Mouse (Mus musculus) spleen, adult 12 weeks (tissue): ENCODE results near the gene Rapgef1.

ENCODE experiments used
- DNase-seq: peaks from one replicate; pipeline ENCODE4 v3.0.0; 2022; ENCODE audit warnings: low spot score

Rapgef1 gene

DNA sequence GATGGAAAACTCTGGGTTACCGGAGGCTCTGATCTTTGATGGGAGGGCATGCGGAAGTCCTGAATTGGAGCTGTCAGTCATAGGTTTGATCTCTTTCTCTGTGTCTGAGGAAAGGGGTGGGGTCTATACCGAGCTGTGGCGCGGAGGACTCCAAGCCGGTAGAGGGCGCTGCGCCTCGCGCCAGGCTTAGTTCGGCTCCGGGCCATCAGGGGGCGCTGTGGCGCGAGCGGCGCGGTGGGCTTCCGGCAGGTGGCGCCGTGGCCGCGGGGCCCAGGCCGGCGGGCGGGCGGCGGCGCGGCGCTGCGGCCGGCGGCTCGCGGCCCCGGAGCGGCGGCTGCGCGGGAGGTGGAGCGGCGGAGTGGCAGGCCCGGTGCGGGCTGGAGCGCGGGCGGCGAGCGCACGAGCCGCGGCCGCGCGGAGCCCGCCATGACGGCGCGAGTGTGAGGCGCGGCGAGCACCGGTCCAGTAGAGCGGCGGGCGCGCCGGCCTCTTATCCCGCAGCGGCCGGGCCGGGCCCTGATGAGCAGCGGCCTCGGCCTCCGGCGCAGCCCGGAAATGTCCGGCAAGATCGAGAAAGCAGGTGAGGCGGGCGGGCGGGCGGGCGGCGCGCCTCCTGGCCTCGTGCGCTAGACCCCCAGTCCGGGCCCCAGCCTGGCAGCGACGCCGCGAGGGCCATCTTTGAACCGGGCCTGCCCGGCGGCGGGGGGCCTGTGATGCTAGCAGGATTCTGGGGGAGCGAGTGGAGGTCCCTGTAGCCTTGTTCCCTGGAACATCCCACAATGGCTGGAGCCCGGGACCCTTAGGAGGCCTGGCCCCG is at the start of gene Rapgef1:
TSS of gene Rapgef1 (plus strand) at position 237 of the 817 bp plus-strand sequence.
- DNase-seq: peak; percentile 91

DNA sequence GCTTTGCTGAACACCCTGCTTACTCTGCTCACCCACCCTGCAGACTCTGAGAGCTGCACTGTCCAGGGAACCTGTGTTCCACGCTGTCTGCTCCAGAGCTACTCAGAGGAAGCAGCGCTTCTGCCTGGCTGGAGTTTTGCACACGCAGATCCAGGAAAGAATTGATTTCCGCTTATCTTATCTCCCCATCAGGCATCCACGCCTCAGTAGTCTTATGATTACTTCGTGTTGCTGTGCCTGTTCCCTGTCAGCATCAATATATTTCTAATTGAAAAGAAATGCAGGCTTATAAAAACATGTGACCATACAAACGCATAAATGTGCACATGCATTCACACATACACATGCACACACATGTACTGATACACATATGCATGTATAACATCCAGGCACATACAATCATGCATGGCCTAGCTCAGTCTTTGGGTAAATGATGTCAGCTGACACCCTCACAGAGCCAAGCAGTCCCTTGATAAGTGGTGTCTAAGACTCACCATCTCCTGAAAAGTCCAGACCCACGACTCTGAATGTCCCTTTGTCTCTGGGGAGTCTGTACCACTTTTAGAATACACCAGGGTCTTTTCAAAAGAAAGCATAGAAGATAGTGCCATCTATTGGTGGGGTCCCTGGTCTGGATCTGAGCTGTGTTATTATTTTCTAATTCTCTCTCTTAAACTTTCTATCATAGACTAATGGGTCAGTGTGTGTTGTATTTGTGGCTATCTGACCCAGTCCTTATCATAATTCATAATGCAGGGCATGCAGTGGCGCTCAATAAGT is 47.4 kb upstream of the Rapgef1 start:
- no peak for DNase-seq

DNA sequence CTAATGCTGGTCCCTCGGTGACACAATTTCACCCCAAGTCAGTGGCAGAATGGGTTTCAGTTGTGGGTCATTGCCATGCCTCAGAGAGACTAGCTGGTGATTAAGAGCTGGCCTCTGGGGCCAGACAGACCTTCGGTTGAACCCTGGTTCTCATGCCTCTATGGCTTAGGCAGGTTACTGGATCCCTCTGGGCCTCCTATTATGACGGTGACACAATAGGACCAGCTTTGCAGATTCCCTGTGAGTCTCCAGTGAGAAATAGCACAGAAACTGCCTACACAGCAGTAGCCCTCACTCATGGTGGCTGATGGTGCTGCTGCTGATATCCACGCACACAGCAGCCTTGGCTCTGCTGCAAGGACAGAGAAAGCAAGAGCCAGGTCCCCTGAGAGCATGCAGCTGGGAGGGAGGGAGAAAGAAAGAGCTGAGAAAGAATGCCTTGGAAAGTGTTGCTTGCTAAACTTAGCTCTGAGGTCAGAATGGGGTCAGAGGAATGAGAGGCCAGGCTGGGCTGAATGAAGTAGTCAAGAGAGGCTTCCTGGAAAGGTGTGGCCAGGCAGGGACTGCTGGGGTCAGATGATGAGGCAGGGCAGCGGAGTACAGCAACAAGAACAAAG is 46.6 kb upstream of the Rapgef1 start:
- no peak for DNase-seq

DNA sequence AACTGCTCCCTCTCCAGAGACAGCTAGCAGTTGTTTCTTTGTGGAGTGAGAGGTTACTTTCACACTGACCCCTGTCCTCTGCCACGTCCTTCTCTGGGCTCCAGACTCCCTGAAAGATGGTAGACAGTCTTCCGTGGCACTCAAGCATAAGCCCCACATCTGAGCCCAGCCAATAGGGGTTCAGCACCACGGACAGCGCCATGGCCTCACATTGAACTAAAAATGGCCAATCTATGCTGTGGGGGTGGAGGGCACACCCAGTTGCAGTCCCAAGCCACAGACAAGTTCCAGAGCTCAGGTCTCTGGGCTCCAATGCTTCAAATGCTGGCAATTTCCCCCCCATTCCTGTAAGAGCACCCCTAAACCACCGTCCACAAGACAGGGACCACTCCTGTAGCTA is 45.9 kb upstream of the Rapgef1 start:
- DNase-seq: no peak

DNA sequence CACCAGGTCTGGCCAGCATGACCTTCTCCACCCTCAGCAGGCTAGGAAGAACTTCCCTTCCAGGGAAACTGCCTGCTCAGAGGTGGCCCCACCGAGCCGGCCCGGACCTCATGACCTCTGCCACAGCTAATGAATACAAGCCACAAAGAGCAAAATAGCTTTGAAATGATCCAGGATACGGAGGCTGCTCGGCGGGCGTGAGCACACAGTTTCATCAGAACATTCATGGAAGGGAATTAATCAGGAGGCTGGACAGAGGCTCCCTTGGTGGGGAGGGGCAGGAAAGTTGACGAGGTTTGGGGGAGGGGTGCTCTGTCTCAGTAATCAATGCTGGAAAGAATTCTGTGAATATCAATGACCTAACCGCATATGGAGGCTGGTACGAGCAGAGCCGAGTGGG is 45.3 kb upstream of the Rapgef1 start:
- DNase-seq: no peak

DNA sequence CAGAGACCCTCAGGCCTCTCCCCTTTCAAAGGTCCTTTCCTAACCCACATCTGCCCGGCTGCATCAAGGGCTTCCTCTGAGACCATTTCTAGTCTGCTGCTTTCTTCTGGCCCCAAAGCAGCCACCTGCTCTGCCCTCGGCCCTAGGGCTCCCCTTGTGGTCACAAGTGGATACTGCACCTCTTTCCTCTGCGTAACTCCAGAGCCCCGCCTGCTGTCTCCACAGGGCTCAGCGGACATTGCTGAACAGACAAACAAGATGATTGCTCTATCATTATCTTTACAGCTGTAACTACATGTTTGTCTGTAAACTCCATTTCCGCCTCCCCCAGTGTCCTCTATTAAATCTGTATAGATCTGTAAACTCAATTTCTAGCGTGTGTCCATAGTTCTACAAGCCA is 37.1 kb upstream of the Rapgef1 start:
- peak; percentile 37 for DNase-seq

DNA sequence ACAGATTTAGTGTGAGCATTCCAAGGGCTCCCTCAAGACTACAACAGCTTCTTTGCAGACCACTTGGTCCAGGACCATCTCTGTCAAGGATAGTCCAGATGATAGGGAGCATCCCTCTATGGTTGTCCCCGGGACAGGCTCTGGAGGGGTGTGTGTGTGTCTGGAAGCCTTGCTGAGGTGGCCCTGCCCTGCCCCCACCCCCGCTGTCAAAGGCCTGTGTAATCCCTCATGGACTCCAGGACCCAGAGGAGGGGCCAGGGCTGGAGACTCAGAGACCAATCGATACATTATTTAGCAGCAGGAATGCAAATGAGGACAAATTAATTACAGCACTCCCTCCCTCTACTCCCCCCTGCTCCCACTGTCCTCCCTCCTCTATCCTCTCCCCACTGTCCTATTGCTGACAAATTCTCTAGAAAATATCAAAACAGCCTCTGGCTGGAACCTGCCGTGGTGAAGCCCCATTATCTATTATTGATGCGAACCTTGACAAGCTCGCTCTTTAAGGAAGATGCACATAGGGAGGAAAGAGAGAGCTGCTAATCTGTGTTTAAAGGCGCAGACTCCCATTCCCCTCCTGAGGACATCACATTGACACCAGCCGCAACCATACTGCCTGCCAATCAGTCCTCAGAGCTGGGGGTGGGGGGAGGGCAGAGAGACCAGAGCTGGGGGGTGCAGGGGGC is 33.4 kb upstream of the Rapgef1 start:
- no peak for DNase-seq

DNA sequence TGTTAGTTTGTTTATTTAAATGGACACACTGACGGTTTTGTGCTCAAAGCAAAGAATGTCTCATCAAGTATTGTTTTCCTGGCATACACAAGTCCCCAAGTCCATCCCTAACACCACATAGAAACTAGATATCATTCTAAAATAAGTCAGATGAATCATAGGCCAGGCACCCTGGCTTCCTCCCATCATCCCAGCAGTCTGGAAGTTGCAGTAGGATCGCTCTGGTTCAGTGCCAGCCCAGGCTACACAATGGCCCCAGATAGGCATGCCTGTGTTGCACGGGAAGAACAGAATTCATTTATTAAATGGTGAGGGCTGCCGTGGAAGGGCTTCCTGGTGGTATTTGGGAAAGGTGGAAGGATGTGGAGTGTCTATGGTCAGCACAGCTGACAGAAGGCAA is 31.5 kb upstream of the Rapgef1 start:
- DNase-seq: no peak

DNA sequence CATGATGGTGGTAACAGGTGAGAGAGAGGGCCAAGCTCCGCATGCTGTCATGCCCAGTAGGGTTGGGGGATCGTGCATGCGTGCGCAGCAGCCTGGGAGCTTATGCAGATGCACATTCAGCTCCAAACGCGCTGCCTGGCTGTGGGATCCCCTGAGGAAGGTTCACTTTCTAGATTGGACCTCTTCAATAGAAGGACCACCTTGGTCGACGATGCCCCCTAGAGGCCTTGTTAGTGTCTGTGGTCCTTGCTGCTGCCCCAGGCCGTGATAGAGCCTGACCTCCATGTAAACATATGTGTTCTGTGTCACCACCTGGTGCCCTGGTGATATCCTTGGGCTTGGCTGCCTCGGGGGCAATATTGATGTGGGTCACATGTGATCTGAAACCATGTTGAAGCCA is 30.3 kb upstream of the Rapgef1 start:
- DNase-seq: no peak

DNA sequence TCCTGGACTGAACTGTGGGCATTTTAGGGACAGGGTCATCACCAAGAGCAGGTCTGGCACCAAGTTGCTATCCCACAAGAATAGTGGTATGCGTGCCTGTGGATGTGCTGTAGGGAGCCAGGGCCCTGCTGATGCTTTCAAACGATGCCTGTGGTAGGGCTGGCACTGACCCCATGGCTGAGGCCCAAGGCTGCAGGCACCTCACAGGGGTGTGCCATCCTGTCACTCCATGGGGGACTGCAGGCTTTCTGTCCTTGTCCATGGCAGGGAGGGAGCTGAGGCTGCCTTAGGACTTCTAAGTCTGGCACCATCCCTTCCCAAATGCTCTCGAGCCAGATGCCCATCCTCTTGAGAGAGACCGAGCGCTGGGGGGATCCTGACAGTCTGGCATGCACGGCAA is 27.9 kb upstream of the Rapgef1 start:
- no peak for DNase-seq

DNA sequence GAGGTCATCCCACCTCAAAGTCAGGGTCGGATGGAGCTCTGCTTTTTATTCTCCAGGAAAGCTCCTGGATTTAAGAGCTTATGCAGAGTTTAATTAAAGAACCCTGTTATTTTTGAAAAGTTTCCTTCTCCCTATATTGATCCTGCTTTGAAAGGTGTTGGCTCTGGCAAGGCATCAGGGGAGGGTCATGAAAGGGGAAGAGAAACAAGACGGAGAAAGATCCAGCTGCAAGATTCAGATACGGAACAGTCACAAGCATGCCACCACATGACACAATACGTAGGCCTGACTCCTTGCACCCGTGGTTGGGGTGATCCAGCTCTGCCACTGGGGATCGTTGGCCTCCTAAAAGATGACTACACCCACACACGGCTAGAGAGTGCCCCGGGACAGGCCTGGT is 27.0 kb upstream of the Rapgef1 start:
- no peak for DNase-seq

DNA sequence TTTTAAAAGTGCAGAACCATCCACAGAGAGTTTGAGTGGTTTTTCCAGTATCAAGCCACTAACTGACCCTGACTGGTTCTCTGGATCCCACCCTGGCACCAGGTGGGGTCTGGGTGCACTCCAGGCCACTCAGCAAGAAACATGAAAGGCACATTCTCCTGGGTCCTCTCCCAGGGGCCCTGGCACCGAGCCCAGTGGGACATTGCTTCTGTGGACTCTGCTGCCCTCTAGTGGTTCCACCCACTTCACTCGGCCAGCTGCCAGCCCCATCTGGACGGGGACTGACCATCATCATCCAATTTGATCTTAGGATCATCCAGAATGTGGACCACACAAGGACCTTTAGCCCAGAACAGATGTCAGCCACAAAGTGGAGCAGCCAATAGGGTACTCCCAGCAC is 15.6 kb upstream of the Rapgef1 start:
- DNase-seq: peak; percentile 43

DNA sequence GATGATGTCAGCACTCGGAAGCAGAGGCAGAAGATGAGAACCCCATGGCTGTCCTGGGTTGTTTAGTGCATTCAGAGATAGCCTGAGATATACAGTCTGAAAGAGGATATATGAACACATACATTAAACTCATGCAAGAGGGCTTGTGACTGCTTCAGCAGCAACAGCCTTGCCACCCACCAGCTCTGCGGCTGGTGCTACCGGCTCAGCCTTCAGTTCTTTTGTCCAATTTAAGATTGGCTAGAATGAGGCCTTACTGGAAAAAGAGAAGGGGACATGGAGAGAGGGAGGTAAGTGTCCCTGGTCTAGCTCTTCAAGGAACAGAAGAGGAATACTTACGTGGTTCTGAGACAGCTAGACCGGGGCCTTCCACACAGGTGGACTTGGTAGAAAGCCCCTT is 13.9 kb upstream of the Rapgef1 start:
- DNase-seq: no peak

DNA sequence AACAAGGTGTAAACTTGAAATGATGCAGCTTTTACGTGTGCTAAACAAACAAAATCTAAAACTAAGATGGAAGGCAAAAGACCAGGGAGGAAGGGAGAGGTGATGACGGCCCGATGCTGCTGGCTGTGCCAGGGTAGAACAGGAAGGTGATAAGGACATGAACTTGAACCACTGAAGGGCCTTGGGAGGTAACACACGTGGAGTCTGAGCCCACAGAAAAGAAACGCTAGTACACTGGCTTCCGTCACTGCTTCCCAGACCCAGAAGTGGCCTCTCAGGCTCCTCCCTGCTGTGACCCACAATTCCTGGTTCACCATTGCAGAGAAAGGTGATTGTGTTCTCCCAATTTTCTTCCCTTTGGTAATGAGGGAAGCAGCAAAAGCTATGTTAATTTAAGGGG is 13.1 kb upstream of the Rapgef1 start:
- no peak for DNase-seq

DNA sequence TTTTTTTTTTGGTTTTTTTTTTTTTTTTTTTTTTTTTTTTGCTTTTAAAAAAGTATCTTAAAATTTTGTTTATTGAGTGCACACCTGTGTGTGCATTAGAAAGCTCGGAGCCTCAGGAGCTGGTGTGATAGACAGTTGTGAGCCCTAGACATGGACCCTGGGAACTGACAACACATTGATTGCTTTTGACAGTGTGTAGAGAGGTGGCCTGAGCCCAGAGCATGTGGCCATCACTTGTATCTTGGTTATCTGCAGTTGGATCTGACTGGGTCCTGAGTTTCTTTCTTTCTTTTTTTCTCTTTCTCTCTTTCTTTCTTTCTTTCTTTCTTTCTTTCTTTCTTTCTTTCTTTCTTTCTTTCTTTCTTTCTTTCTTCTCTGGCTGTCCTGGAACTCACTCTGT is 2.2 kb upstream of the Rapgef1 start:
- DNase-seq: no peak

DNA sequence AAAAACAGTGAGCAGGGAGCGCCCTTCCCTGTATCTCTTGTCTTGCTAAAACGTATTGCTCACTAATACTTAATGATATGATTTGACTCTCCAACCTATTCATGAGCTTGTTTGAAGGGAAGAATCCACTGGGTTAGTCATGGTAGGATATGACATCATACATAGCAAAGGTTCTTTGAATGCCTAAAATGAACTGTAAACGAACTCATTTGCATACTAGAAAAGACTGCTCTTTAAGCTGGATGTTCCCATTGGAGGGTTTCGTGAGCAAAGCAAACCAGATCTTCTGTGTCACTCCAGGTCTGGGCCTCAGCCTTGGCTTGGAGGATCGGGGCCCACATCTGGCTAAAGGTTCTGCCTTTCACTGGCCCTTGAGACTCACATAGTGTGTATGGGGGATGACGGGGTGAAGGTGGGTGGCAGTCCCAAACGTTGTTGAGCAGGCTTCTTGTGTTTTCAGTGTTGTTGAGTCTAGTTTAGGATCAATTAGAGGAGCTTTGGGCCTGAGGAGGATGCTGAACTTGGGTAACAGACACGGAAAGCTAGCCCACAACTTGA is 515 bp upstream of the Rapgef1 start:
- no peak for DNase-seq

DNA sequence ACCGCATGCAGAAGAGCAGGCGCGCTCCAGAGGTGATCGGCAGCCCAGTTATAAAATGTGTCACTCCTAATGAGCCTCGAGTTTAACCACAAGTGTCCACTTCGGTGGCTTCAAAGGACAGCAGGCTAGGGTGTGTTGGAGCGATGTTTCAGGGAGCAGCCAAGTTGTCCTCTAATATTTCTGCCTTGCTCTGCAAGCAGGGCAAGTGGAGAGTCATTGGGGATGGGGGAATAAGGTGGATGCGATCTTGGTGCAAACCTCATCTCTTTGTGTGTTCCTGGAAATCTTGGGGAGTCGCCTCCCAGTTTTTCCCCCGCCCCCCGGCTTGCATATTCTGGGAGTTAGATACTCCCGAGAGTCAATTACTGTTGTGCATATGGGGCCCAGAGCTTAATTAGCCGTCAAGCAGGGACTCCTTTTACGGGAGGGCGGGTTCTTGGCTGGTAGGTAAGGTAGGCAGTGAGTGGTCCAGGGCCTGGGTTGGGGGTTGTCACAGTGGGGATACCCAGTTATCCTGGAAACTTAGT is 844 bp downstream of the Rapgef1 start:
- no peak for DNase-seq

DNA sequence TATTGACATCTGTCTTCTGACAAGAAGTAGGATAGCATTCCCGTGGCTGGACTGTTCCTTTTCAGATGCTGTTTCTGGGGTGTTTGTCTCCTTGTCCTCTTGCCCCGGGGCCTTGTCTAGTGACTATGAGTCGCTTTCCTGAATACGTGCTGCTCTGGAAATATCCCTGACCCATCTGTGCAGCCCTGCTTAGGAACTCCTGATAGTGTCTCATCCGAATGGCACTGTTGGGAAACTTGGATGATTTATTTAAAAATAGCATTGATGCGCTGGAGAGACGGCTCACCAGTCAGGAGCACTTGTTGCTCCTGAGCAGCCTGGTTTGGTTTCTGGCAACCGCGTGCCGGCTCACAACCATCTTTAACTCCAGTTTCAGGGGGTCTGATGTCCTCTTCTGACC is 1.6 kb downstream of the Rapgef1 start:
- DNase-seq: no peak

DNA sequence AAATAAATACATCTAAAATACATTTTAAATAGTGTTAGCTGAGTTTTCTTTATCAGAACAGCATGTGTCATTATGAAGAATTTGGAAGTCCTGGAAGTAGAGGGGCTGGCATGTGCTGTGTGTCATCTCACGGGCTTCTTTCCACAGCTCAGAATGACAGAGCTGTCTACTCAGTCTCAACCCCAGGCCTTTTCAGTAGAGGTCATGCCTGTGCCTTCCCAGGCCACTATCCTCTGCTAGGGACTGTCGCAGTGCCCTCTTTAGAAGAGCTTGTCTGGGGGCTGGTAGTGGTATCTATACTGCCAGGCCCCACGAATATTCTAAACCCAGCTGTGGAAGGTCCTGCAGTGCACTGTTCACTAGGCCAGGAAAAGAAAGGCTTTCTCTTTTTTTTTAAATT is 2.1 kb downstream of the Rapgef1 start:
- no peak for DNase-seq

DNA sequence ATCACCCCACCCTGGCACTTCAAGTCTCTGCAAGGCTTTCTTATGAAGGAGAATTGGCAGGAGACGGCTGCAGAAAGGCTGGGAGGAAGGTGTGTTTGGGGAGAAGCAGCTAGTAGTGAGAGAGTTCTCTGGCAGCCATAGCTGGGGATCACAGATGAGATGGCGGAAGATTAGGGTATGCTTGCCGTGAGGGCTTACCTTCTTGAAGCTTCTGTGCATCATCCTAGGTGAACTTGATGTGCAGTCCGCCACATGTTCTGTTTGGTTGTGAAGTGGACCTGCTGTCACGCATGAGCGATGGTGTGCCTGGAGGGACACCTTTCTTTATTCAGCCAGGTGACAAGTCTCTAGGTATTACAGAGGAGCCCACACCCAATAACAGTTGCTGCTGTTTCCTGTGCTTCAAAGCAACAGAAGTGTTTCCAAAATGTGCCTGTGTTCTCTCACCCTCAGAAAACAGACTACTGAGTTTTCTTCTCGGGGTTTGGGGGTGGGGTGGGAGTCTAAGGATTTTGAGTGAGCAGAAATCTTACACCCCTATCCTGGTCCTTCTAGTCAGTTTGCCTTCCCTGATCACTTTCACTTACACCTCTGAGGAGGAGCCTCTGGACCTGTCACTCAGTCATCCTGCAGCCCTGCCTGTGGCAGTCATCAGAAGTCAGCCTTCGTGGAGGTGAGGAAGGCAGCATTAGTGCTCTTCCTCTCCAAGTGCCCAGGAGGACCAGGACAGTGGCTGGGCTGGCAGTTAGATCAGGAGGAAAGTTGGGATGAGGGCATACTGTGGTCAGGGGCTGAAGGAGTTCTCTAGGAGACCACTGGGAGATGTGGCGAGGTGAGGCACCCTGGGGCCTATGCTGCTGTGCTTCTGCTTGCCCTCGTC is 2.8 kb downstream of the Rapgef1 start:
- no peak for DNase-seq
